Mouse (Mus musculus) E14TG2a.4 (cell line): ENCODE results near the gene Plpp4.
A peak's percentile ranks its signal among the peaks of the same experiment; 100 is the strongest.

ENCODE experiments used
- H3K27me3 ChIP-seq: 2 replicates; pipeline ENCODE4 v1.6.1; 2014; ENCODE audit warnings: low read length, control low read depth; ENCODE audit not compliant: insufficient read depth
- H3K36me3 ChIP-seq: 2 replicates; pipeline ENCODE4 v1.6.1; 2014; ENCODE audit warnings: low read length, control low read depth; ENCODE audit not compliant: insufficient read depth
- H3K4me1 ChIP-seq: replicated peaks from 2 replicates; pipeline ENCODE4 v1.6.1; 2014; ENCODE audit warnings: low read depth, low read length, control low read depth
- H3K4me3 ChIP-seq: replicated peaks from 2 replicates; pipeline ENCODE4 v1.5.1; 2014; ENCODE audit warnings: mild to moderate bottlenecking, low read length
- H3K9me3 ChIP-seq: 2 replicates; pipeline ENCODE4 v1.6.1; 2014; ENCODE audit warnings: low read length, control low read depth
- CTCF ChIP-seq: conservative IDR thresholded peaks from 2 replicates; pipeline ENCODE4 v1.5.1; 2014; ENCODE audit warnings: low read length
- NANOG ChIP-seq: IDR thresholded peaks from 2 replicates; pipeline ENCODE4 v1.6.1; 2014; ENCODE audit warnings: borderline replicate concordance, low read length, mixed read lengths
- POU5F1 ChIP-seq: IDR thresholded peaks from 2 replicates; pipeline ENCODE4 v1.6.1; 2014; ENCODE audit warnings: low read length, borderline replicate concordance

The Plpp4 gene

GRCm38 (mm10) chr7:129253406-129253805, 3.4 kb upstream of the Plpp4 start:
- H3K27me3 ChIP-seq = peaks cover 49% of the 10 kb centered on the region
- H3K9me3 ChIP-seq = peaks cover 17% of the 10 kb centered on the region; the same call in 1 of the 2 replicates
- peaks cover 19% of the 10 kb centered on the region for H3K4me1 ChIP-seq
- TF ChIP-seq CTCF = no peak
- H3K4me3 ChIP-seq = no peak overlapping the region
- H3K36me3 ChIP-seq = no peaks in the 10 kb centered on the region

DNA sequence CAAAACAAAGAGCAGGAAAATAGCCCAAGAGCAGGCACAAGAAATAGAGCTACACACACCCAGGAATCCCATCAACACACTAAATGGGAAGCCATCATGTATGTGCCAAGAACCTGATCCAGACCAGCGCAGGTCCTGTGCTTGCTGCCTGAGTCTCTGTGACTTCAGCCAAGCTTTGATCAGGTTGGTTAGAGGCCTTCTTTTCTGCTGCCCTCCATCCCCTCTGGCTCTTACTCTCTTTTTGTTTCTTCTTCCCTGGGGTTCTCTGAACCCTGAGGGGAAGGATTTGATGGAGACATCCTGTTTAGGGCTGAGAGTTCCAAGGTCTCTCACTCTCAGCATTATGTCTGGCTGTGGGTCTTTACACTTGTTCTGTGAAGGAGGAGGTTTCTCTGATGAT, 2.7 kb upstream of the Plpp4 start:
- H3K36me3 ChIP-seq = no peaks in the 10 kb centered on the region
- peaks cover 52% of the 10 kb centered on the region for H3K27me3 ChIP-seq
- peaks cover 17% of the 10 kb centered on the region; the same call in 1 of the 2 replicates for H3K9me3 ChIP-seq
- TF ChIP-seq CTCF (no peak), NANOG (no peak), POU5F1 (no peak)
- no peak overlapping the region for H3K4me3 ChIP-seq
- H3K4me1 ChIP-seq = peaks cover 22% of the 10 kb centered on the region

GRCm38 (mm10) chr7:129255406-129255805, 1.4 kb upstream of the Plpp4 start:
- peaks cover 17% of the 10 kb centered on the region; the same call in 1 of the 2 replicates for H3K9me3 ChIP-seq
- no peaks in the 10 kb centered on the region for H3K36me3 ChIP-seq
- H3K4me3 ChIP-seq = no peak overlapping the region
- H3K4me1 ChIP-seq = peaks cover 22% of the 10 kb centered on the region
- peaks cover 61% of the 10 kb centered on the region for H3K27me3 ChIP-seq
- TF ChIP-seq CTCF (no peak), POU5F1 (no peak), NANOG (no peak)

DNA sequence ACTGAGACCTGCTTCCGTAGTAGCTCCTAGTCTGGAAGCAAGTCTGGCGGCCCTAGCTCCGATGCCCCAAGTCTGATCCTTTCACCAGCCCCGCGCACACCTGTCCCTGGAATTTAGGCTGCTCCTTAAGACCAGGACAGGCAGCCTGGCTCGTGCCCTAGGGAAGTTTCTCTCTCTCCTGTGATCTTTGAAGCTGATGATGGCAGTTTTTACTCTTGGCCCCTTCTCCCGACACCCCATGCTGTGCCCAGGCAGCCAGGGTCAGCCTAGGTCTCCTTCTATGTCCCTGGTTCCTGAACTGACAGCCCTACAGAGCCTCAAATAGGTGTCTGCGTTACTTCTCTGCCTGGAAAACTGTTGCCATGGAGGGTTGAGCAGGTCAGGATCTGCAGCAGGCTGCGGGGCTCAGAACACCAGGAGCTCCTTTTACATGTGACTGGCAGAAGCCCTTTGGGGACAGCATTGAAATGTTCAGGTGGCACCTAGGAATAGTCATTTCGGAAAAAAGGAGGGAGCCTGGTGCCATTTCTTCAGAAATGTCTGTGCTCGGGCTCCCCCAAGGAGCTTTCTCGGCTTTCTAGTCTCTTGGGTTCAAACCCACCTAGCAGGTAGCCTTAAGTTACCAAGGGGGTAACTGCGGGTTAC, 665 bp downstream of the Plpp4 start:
- Histone ChIP-seq H3K27me3 (peaks cover 57% of the 10 kb centered on the region), H3K4me3 (peak overlapping the region; percentile 75), H3K36me3 (no peaks in the 10 kb centered on the region), H3K9me3 (peaks cover 13% of the 10 kb centered on the region; the same call in 1 of the 2 replicates), H3K4me1 (peaks cover 22% of the 10 kb centered on the region)
- TF ChIP-seq CTCF (no peak), POU5F1 (no peak), NANOG (no peak)

GRCm38 (mm10) chr7:129258331-129258730, 1.5 kb downstream of the Plpp4 start:
- peaks cover 7% of the 10 kb centered on the region; the same call in 1 of the 2 replicates for H3K9me3 ChIP-seq
- no peaks in the 10 kb centered on the region for H3K36me3 ChIP-seq
- no peak overlapping the region for H3K4me3 ChIP-seq
- H3K4me1 ChIP-seq = peaks cover 22% of the 10 kb centered on the region
- H3K27me3 ChIP-seq = peaks cover 52% of the 10 kb centered on the region
- TF ChIP-seq NANOG = no peak
- peak; percentile 77; the same call in 1 of the 2 replicates for TF ChIP-seq POU5F1

DNA sequence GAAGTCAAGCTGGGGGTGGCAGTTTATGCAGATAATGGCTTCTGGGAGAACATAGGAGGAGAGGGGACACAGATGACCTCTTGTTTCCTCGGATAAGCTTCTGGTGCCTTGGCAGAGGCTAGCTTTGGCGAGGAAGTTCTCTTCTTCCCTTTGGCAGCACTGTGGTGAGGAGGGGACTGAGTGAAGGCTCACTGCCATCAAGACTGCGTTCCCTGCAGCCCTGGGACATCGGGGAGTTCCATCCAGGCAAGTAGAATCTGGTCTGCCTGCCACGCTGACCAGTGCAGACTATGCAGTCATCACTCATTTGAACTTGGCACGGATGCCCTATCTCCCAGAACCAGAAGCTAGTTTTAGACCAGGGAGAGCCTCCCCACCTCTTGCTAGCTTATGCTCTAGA, 2.4 kb downstream of the Plpp4 start:
- Histone ChIP-seq H3K4me1 (peaks cover 22% of the 10 kb centered on the region), H3K27me3 (peaks cover 46% of the 10 kb centered on the region), H3K9me3 (0 out of 2 replicates have a peak, but pooled peaks cover 3% of the 10 kb centered on the region), H3K36me3 (no peaks in the 10 kb centered on the region), H3K4me3 (no peak overlapping the region)
- TF ChIP-seq CTCF (no peak), POU5F1 (no peak)

- Histone ChIP-seq H3K4me1 (no peaks in the 10 kb centered on the region), H3K9me3 (no peaks in the 10 kb centered on the region), H3K4me3 (no peak overlapping the region), H3K27me3 (no peaks in the 10 kb centered on the region), H3K36me3 (no peaks in the 10 kb centered on the region)
- TF ChIP-seq POU5F1 = no peak
- TF ChIP-seq NANOG = no peak
- no peak for TF ChIP-seq CTCF
These were observed 17.0 kb downstream of the Plpp4 start for GRCm38 (mm10) chr7:129273867-129274266.

- H3K4me3 ChIP-seq = no peak overlapping the region
- H3K4me1 ChIP-seq = peaks cover 3% of the 10 kb centered on the region; the same call in 1 of the 2 replicates
- TF ChIP-seq CTCF (no peak), POU5F1 (no peak), NANOG (no peak)
- H3K36me3 ChIP-seq = no peaks in the 10 kb centered on the region
- H3K9me3 ChIP-seq = no peaks in the 10 kb centered on the region
- H3K27me3 ChIP-seq = no peaks in the 10 kb centered on the region
These were observed 17.9 kb downstream of the Plpp4 start for GRCm38 (mm10) chr7:129274726-129275125.

DNA sequence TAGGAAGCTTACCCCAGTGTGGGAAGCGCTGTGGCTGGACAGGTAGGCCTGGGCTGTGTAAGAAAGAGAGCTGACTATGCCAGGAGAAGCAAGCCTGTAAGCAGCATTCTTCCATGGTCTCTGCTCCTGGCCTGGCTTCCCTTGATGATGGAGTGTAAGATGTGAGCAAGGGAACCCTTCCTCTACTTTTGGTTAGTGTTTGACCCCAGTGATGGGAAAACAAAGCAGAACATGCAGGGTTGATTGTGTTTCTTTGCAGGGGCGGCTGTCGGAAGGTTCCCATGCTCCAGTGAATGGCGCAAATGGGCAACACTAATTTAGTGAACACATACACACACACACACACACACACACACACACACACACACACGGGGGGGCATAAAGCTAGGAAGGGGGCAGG, 20.9 kb downstream of the Plpp4 start:
- Histone ChIP-seq H3K4me1 (peaks cover 3% of the 10 kb centered on the region; the same call in 1 of the 2 replicates), H3K4me3 (no peak overlapping the region), H3K36me3 (no peaks in the 10 kb centered on the region), H3K27me3 (no peaks in the 10 kb centered on the region), H3K9me3 (no peaks in the 10 kb centered on the region)
- TF ChIP-seq NANOG (no peak), POU5F1 (no peak), CTCF (no peak)
